Mouse (Mus musculus): Measurements from ENCODE around the gene Prmt1. TPM values are rescaled to one million over a fixed set of nuclear protein-coding genes. Genes with fewer than 3 reads are reported as not detected.

Gene Prmt1
- polyA plus RNA-seq, 1 experiment from 2014 or later: 220 TPM

- peaks cover 99% of the 10 kb centered on the region for H3K36me3 ChIP-seq
- WGBS (ENCODE audit: insufficient replicate concordance): 91% methylated on average over 19 of the region's 19 CpGs
- H3K9me3 ChIP-seq (replicated peaks): no peaks in the 10 kb centered on the region
- no peak overlapping the region for H3K27ac ChIP-seq
- no peak overlapping the region for H3K4me3 ChIP-seq (replicated peaks)
- ATAC-seq (ENCODE audit: low read depth) (no peak), DNase-seq (no peak)
- no peak overlapping the region for H3K9ac ChIP-seq
- H3K27me3 ChIP-seq: no peaks in the 10 kb centered on the region
- peaks cover 23% of the 10 kb centered on the region for H3K4me1 ChIP-seq (replicated peaks)
- no peak overlapping the region for H3K4me2 ChIP-seq
Observed at GRCm38 (mm10) chr7:45008411-45008810, 22.0 kb upstream of the Prmt1 start.

GRCm38 (mm10) chr7:45007846-45008245, 21.5 kb upstream of the Prmt1 start:
- ATAC-seq (ENCODE audit: low read depth) (no peak), DNase-seq (no peak)
- H3K36me3 ChIP-seq: peaks cover 99% of the 10 kb centered on the region
- H3K4me2 ChIP-seq: no peak overlapping the region
- no peaks in the 10 kb centered on the region for H3K27me3 ChIP-seq
- H3K4me1 ChIP-seq (replicated peaks): peaks cover 17% of the 10 kb centered on the region
- no peaks in the 10 kb centered on the region for H3K9me3 ChIP-seq (replicated peaks)
- no peak overlapping the region for H3K9ac ChIP-seq
- no peak overlapping the region for H3K4me3 ChIP-seq (replicated peaks)
- 92% methylated on average over 30 of the region's 30 CpGs for WGBS (ENCODE audit: insufficient replicate concordance)
- no peak overlapping the region for H3K27ac ChIP-seq

- no peak overlapping the region for H3K4me2 ChIP-seq
Observed at GRCm38 (mm10) chr7:45007141-45007540, 20.8 kb upstream of the Prmt1 start.

GRCm38 (mm10) chr7:45006503-45006902, 20.1 kb upstream of the Prmt1 start:
- Histone ChIP-seq H3K4me1 (replicated peaks) (peaks cover 16% of the 10 kb centered on the region), H3K36me3 (peaks cover 99% of the 10 kb centered on the region), H3K9me3 (replicated peaks) (no peaks in the 10 kb centered on the region), H3K27ac (no peak overlapping the region), H3K4me3 (replicated peaks) (no peak overlapping the region), H3K27me3 (no peaks in the 10 kb centered on the region), H3K9ac (no peak overlapping the region), H3K4me2 (no peak overlapping the region)
- 89% methylated on average over 12 of the region's 12 CpGs for WGBS (ENCODE audit: insufficient replicate concordance)
- ATAC-seq (ENCODE audit: low read depth): no peak
- no peak for DNase-seq

More at GRCm38 (mm10) chr7:45007141-45007540, 20.8 kb upstream of the Prmt1 start:
- Histone ChIP-seq H3K27me3 (no peaks in the 10 kb centered on the region), H3K9ac (no peak overlapping the region), H3K4me3 (replicated peaks) (no peak overlapping the region), H3K27ac (no peak overlapping the region), H3K36me3 (peaks cover 99% of the 10 kb centered on the region), H3K4me1 (replicated peaks) (peaks cover 11% of the 10 kb centered on the region), H3K9me3 (replicated peaks) (no peaks in the 10 kb centered on the region)
- 94% methylated on average over 29 of the region's 29 CpGs for WGBS (ENCODE audit: insufficient replicate concordance)
- no peak for DNase-seq
- ATAC-seq (ENCODE audit: low read depth): no peak

GRCm38 (mm10) chr7:45005321-45005992, 19.1 kb upstream of the Prmt1 start:
- no peak overlapping the region for H3K4me3 ChIP-seq (replicated peaks)
- DNase-seq: no peak
- no peak overlapping the region for H3K9ac ChIP-seq
- no peak overlapping the region for H3K4me2 ChIP-seq
- H3K9me3 ChIP-seq (replicated peaks): no peaks in the 10 kb centered on the region
- H3K27me3 ChIP-seq: no peaks in the 10 kb centered on the region
- H3K27ac ChIP-seq: peak overlapping the region; percentile 23
- H3K4me1 ChIP-seq (replicated peaks): peaks cover 27% of the 10 kb centered on the region
- 84% methylated on average over 6 of the region's 6 CpGs for WGBS (ENCODE audit: insufficient replicate concordance)
- ATAC-seq (ENCODE audit: low read depth): no peak
- H3K36me3 ChIP-seq: peaks cover 99% of the 10 kb centered on the region

GRCm38 (mm10) chr7:45004546-45004945, 18.2 kb upstream of the Prmt1 start:
- Histone ChIP-seq H3K4me1 (replicated peaks) (peaks cover 30% of the 10 kb centered on the region), H3K9me3 (replicated peaks) (no peaks in the 10 kb centered on the region), H3K36me3 (peaks cover 99% of the 10 kb centered on the region), H3K4me2 (no peak overlapping the region), H3K27ac (peak overlapping the region; percentile 53; the same call in 1 of the 2 replicates), H3K4me3 (replicated peaks) (no peak overlapping the region), H3K27me3 (no peaks in the 10 kb centered on the region), H3K9ac (no peak overlapping the region)
- 46% methylated on average over 3 of the region's 3 CpGs for WGBS (ENCODE audit: insufficient replicate concordance)
- DNase-seq (no peak), ATAC-seq (ENCODE audit: low read depth) (no peak)

GRCm38 (mm10) chr7:45002440-45002839, 16.1 kb upstream of the Prmt1 start:
- no peaks in the 10 kb centered on the region for H3K9me3 ChIP-seq (replicated peaks)
- ATAC-seq (ENCODE audit: low read depth): no peak
- H3K9ac ChIP-seq: no peak overlapping the region
- H3K4me3 ChIP-seq (replicated peaks): no peak overlapping the region
- no peak for DNase-seq
- H3K36me3 ChIP-seq: peaks cover 83% of the 10 kb centered on the region
- 77% methylated on average over 7 of the region's 7 CpGs for WGBS (ENCODE audit: insufficient replicate concordance)
- no peak overlapping the region for H3K27ac ChIP-seq
- no peaks in the 10 kb centered on the region for H3K27me3 ChIP-seq
- H3K4me2 ChIP-seq: no peak overlapping the region
- H3K4me1 ChIP-seq (replicated peaks): peaks cover 44% of the 10 kb centered on the region

GRCm38 (mm10) chr7:45000539-45001114, 14.3 kb upstream of the Prmt1 start:
- DNase-seq (no peak), ATAC-seq (ENCODE audit: low read depth) (no peak)
- Histone ChIP-seq H3K27ac (peak overlapping the region; percentile 34; the same call in 1 of the 2 replicates), H3K9ac (0 out of 2 replicates have a peak overlapping the region, but pooled peaks have one; percentile 43), H3K36me3 (peaks cover 65% of the 10 kb centered on the region), H3K27me3 (no peaks in the 10 kb centered on the region), H3K4me2 (no peak overlapping the region), H3K4me3 (replicated peaks) (no peak overlapping the region), H3K4me1 (replicated peaks) (peaks cover 57% of the 10 kb centered on the region), H3K9me3 (replicated peaks) (no peaks in the 10 kb centered on the region)
- WGBS (ENCODE audit: insufficient replicate concordance): 84% methylated on average over 21 of the region's 21 CpGs

GRCm38 (mm10) chr7:44999753-45000152, 13.4 kb upstream of the Prmt1 start:
- WGBS (ENCODE audit: insufficient replicate concordance): 74% methylated on average over 11 of the region's 11 CpGs
- ATAC-seq (ENCODE audit: low read depth) (no peak), DNase-seq (no peak)
- Histone ChIP-seq H3K4me1 (replicated peaks) (peaks cover 64% of the 10 kb centered on the region), H3K4me3 (replicated peaks) (peak overlapping the region; percentile 31), H3K9ac (peak overlapping the region; percentile 37; the same call in 1 of the 2 replicates), H3K27ac (no peak overlapping the region), H3K27me3 (no peaks in the 10 kb centered on the region), H3K9me3 (replicated peaks) (no peaks in the 10 kb centered on the region), H3K36me3 (peaks cover 64% of the 10 kb centered on the region), H3K4me2 (peak overlapping the region; percentile 92)

GRCm38 (mm10) chr7:44998501-44998955, 12.2 kb upstream of the Prmt1 start, which contains the start of gene Bcl2l12:
TSS of gene Bcl2l12 (minus strand) at chr7:44998712.
- Histone ChIP-seq H3K36me3 (peaks cover 64% of the 10 kb centered on the region), H3K9me3 (replicated peaks) (no peaks in the 10 kb centered on the region), H3K4me3 (replicated peaks) (peak within 1 kb of the TSS; percentile 78), H3K27ac (peak within 1 kb of the TSS; percentile 97), H3K4me1 (replicated peaks) (peaks cover 67% of the 10 kb centered on the region), H3K4me2 (peak within 1 kb of the TSS; percentile 92), H3K27me3 (no peaks in the 10 kb centered on the region), H3K9ac (peak within 1 kb of the TSS; percentile 92)
- 0% methylated on average over 18 of the region's 18 CpGs for WGBS (ENCODE audit: insufficient replicate concordance)
- DNase-seq: peak; percentile 52
- ATAC-seq (ENCODE audit: low read depth): peak; percentile 13; the same call in 1 of the 2 replicates

- peaks cover 64% of the 10 kb centered on the region for H3K36me3 ChIP-seq
- under 1% methylated on average over 15 of the region's 15 CpGs for WGBS (ENCODE audit: insufficient replicate concordance)
- no peaks in the 10 kb centered on the region for H3K27me3 ChIP-seq
- H3K4me3 ChIP-seq (replicated peaks): peak overlapping the region; percentile 78
- peak overlapping the region; percentile 97 for H3K27ac ChIP-seq
- H3K9me3 ChIP-seq (replicated peaks): no peaks in the 10 kb centered on the region
- H3K4me1 ChIP-seq (replicated peaks): peaks cover 71% of the 10 kb centered on the region
- peak overlapping the region; percentile 92 for H3K4me2 ChIP-seq
- ATAC-seq (ENCODE audit: low read depth) (0 out of 2 replicates have a peak, but pooled peaks have one; percentile 2), DNase-seq (no peak)
- peak overlapping the region; percentile 92 for H3K9ac ChIP-seq
Observed at GRCm38 (mm10) chr7:44997940-44998428, 11.6 kb upstream of the Prmt1 start.

Data from liver, embryonic 13.5 days (tissue).